Mouse (Mus musculus) gastrocnemius, postnatal 25 days (tissue): ENCODE results near the gene C8g. TPM values are rescaled to one million over a fixed set of nuclear protein-coding genes. Genes with fewer than 3 reads are reported as not detected.

Experiments used
- DNase-seq: peaks from one replicate; pipeline ENCODE4 v3.0.0; 2022
- total RNA-seq, 2 experiments: library from RNA; stranded (reverse); gene quantifications; 1 replicate in 1 of 2; 2 replicates in 1 of 2; pipeline ENCODE4 v1.2.3; 2021

The C8g gene
- total RNA-seq, 2 experiments from 2014 or later = 0.86 to 1.3 TPM

DNA sequence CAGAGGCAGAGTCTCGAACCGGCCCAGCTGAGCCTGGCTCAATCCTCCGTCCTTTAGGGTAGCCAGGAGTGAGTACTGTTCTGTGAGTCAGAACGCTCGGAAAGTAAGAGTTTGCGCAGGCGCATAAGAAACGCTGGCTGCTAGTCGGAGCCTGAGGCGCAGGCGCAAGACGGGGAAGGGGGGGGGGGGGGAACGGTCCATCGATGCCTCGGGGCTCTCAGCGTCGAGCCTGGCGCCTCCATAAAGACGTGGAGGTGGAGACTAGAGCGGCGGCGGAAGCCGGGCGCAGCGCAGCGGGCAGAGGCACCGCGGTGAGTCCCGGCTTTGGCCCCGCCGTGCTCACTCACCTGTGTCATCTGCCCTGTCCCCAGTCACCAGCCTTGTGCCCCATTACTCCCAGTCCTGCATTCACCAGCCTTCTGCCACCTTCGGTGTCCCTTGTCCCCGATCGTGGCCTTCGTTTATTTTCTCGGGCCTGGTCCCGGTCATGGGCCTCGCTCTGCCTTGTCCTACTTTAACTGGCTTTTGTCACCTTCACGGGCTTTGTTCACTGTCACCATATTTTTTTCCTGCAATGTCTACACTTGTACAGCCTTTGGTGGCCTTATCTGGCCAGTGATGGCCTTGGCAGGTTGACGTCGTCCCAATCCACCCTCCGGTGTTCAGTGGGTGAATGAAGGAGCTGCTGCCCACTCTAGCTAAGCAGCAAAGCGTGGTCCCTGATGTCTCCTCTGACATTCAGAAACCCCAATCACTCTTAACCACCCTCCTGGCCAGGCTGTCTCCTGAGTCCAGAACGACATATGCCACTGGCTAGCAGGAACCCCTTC is 728 bp downstream of the C8g start, which contains the start of gene Fbxw5:
Gene Fbxw5 (plus strand): TSS at position 175 of the 830 bp plus-strand sequence.
- DNase-seq = peak; percentile 88

DNA sequence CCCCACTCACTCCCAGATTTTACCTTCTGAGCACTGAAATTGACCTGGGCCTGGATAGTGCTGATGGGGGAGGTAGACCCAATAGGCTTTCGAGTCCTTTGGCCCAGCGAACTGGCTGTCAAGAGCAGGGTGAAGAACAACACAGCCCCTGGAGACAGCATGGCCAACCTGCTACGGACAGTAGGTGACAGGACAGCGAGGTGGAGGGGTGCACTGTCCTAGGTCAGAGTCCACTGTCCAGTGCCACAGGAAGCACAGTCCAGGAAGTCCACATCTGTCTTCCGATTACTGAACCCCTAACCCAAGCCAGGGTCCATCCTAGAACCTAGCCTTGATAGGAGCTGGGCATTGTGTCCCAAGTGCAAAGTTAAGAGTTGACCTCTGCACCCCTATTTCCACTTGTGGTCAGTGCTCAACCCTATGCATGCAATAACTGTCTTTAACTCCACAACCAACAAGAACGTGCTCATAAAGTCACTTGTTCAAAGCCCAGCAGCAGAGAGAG is 1.4 kb downstream of the C8g start:
- no peak for DNase-seq

DNA sequence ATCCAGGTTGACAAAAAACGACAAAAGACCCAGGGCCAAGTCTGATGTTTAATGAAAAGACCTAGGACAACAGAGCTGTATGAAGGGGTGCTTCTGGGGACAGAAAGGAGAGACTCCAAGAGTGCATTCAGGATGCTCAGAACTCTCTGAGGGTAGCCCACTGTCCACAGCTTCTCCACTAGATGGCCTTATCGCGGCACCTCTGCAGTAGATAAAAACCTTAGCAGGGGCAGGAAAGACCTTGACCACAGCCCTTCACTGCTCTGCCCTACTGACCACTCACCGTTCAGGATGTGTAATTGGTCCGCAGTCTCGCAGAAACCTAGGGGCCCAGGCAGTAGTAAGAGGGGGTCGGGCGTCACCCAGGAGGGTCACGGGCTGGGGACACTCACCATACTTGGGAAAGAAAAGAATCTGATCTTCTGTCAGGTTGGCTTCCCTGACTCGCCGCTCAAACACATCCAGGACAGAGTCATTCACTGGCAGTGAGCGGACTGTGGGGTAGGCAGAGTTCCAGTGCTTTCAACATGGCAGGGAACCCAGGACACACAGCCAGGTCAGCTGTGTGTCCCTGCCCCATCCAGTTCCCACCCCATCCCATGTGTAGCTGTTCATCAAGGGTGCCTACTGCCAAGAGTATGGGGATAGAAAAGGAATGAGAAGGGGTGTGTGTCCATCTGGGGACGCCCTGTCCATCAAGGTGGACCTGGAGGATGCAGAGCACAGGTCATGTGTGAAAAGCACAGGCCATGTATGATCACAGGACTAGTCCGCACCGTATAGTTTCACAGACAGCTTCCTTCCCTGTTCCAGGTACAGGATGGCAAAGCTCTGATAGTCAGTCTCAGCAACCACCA is 2.7 kb downstream of the C8g start:
- DNase-seq = no peak

DNA sequence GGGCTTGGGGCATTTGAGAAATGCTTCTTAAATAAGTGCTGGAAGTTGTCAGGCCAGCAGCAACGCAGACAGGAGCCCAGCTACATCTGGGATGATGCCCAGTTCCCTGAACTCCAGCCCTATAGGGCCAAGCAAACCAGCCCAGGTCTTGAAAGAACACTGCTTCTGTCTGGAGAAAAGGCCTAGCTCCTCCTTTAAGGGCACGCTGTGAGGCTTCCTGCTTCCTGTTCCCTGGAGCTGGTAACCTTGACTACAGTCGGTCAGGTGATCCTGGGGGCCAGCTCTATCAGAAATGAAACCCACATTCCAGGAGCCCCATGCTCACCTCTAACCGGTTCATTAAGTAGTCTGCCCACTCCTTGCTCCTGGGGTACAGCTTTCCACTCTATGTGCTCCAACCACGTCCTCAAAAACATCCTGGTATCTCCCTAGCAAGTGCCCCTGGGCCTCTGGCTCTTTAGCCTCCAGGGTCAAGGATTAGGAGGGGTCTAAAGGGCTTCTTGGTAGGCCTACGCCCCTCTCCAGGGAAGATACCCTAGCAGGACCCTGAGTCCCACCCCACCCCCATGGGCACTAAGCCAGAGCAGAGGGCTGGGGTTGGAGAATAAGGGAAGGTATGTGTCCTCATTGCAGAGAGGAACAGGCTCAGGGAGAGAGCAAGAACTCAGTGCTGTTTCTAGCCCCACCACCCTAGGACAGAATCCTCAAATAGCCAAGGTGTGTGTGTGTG is 3.5 kb downstream of the C8g start:
- no peak for DNase-seq

DNA sequence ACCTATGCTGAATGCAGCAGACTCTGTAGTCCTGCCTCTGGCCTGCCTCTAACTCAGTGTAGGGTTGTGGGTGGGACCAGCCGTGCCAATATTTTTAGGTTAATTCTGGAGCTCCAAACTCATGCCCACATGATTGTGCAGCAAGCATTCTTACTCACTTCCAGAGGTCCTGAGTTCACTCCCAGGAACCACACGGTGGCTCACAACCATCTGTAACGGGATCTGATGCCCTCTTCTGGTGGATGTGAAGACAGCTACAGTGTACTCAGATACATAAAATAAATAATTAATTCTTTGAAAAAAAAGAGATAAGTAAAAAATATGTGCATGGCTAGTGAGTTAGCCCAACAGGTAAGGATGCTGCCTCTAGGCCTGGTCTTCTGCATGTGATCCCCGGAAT is 5.1 kb downstream of the C8g start:
- no peak for DNase-seq

DNA sequence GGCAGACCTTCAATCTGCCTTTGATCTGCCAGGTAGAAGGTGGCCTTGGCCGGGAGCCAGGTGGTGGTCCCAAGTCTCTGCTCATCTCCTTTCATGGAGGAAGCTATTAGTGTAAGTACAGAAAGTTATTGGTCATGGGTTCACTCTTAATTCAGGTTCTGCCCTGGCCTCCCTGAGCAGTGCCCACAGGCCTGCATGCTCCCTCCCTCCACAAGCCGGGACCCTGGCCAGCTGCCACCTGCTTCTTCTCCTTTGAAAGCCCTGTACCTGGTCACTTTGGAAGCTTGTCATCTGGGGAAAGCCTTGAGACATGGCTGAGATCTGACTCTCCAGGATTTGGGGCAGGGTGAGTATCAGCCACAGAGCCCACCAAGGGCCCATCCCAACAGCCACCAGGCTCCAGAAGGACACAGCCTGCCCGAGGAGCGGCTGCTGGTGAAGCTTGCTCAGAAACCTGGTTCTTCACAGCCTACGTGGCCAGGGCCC is 8.0 kb downstream of the C8g start, which contains the start of gene Lcn12:
Gene Lcn12 (minus strand): TSS at position 436 of the 486 bp plus-strand sequence.
- no peak for DNase-seq

DNA sequence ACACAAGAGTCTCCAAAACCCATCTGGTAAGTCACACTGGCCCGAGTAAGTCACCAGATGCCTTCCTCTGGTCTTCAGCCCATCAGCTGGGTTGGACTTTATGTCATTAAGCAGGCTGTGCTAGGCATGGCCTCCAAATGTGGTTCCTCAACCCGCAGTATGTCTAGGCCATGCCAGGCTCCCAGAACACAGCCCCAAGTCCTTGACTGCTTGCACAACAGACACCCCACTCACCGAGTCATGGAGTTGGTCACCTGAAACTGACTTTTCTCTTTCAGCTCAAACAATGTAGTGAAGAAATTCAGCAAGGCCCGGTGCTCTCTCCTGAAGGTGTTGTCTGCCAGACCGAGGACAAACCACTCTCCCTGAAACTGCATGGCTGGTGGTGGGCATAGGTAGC is 8.5 kb downstream of the C8g start:
- no peak for DNase-seq

DNA sequence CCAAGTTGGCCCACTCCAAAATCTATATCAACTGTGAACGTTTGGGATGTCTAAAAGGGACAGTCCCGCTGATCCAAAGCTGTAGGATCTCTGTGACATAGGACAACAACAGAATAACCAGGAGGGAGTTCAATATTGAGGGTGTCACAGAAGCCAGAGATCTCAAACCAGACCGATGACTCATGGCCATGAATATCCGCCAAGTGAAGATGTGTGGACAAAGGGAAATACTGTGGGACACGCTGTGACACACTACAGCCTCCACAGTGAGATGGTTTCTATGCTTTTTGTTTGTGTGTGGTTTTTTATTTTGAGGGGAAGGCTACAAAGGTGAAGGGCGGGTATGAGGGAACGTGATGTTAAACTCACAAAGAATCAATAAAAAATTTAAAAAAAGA is 12.8 kb downstream of the C8g start:
- DNase-seq = no peak

DNA sequence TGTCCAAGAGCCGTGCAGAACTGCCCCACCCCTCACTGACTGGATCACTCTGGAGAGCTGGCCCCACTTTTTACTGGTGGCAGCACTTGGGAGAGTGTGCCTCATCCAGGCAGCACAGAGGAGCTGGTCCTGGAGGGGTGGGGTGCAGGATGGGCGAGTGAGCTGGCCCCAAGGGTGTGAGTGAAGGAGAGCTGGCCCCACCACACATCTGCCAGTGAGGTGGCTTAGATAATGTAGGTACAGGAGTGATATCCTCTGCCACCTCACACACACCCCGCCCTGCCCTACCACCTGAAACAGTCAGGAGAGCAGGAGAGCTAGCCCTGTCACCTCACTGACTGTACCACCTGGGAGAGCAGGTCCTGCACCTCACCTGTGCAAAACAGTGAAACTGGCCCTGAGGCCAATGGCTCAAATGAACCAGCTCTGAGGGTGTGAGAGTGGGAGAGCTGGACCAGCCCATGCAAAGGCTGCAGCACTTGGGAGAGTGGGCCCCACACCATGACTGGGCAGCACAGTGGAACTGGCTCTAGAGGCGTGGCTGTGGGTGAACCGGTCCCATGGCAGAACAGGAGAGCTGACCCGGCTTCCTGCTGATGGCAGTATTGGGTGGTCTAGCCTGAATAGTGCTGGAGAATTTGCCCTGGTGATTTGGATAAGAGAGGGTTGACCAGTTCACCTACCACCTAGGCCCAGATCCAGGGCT is 13.4 kb downstream of the C8g start:
- DNase-seq = no peak

DNA sequence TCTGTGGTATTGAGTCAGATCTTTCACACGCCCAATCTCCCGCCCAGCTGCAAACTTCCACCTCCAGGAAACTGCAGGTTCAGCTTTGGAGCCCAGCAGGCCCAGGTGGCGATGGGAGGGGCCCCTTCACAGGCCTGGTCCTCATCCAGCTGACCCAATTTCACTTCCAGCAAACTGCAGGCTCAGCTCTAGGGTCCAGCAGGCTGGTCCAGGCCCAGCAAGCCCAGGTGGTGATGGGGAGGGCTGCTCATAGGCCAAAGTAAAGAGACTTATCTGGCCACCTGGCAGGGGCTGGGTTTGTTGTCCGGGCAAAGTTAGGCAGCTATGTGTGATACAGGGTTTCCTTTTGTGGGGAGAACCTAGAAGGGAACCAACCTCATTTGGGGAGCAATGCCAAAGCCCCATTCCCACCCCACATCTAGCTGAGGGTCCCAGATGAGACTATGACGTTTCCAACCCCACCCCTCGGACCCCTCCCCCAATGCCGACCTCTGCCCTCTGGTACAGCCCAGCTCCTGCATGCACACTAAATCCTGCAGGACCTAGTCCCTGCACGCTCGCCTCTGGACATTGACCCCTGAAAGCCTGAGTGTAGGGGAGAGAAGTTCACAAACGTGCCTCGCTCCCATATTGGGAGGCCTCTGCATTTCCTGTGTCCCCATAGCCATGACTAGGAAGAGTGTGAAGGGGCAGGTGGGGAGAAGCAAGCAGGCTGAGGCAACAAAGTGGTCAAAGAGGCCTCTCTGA is 16.4 kb downstream of the C8g start:
- no peak for DNase-seq

DNA sequence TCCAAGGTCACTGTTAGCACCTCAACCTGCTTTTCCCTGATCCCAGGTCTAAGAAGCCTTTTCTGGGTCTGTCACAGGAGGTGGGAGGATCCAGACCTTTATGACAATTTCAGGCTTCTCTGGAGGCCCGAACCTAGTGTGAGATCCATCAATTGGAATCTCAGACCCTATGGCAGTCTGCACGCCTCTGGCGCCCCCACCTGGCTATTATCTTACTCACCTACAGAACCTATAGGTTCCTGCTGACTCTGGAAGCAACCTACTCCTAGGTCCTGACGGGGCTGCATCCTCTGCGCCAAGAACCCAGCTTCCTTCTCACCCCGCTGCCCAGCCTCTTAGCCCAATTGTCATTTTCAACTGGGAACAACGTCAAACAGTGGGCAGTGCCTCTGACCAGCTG is 18.6 kb downstream of the C8g start:
- no peak for DNase-seq

DNA sequence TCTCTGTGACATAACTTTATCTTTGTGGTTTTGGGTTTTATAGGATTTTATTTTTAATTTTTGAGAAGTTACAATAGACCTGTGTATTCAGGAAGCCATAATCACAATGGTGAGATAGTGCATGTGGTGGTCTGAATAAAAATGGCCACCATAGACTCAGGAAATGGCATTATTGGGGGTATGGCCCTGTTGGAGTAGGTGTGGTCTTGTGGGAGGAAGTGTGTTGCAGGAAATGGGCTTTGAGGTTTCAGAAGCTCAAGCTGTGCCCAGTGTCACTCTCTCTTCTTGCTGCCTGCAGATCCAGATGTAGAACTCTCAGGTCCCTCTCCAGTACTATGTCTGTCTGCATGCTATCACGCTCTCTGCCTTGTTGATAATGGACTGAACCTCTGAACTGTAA is 21.0 kb downstream of the C8g start:
- no peak for DNase-seq

DNA sequence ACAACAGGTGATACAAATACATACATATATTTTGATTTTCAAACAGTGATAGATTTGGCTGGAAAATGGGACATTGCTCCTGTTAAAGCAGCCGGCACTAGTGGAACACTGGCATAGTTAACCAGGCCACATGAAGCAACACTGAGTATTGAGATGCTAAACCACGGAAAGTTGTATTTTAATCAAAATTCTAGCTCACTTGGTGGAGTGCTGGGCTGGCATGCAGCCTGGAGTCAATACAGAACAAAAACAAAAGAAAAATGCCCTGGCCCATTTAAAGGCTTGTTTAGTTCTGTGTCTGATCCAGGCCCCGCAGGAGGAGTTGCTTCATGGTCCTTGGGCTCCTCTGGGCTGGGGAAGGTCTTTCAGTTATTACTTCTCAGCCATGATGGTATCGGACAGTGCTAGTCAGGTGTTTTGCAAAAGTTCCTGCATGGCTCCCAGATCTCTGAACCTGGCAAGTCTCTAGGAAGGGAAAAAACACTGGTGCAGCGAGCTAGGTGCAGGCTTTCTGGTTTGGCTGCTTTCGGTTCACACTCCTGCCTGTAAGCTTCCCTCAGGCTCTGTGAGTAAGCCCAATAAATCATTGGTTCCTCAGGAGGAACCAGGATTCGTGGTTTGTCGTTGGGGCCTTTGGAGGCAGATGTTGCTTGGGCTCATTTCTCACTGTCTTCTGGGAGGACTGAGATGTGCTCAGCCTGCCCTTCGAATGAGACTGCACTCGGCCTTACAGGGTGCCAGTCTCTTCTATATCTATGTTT is 21.8 kb downstream of the C8g start:
- DNase-seq = no peak

DNA sequence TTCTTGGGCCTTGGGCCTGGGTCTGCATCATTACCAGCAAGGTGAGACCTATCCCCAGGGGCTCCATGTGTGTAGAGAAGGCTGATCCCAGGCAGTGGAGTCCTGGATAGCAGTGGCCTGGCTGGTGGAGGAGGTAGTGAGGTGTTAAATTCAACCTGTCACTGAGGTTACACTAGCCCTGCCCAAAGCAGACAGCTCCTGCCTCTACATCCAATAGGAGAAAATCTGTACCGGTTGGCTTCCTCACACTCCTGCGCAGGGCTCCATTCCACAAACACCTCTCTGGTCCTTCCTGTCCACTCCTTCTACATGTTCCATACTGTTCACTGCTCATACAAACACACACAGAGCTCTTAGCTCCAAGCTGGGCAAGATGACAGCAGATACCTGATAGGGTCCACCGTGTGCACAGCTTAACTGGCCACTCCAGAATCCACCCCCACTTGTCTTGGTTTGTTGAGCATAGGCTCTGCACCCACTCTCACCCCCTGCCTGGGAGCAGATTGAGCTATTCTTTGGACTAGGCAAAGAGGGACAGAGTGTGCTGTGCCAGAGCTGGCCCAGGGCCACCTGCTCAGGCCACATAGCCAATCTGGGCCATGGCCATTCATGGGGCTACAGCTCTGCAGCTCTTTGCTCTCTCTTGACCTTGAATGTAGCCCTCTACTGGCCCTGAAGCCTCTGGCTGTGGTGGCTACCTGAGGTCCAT is 23.4 kb downstream of the C8g start:
- peak; percentile 71 for DNase-seq

DNA sequence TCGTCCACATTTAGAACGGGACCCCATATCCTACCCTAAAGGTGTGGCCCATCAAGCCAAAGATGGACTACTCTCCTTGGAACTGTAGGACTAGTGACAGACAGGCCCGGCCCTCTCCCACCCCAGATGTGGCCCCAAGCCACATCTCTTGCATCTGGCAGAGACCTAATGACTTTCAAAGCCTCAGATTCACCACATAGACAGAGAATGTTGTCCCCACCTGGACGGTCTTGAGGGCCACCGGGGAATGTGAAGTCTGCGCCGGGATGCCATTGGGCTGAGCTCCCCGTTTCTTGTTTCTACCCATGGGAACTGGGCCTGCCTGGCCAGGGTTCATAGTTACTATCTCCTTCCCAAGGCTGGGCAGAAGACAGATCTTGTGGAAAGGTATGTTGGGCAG is 24.0 kb downstream of the C8g start:
- no peak for DNase-seq

DNA sequence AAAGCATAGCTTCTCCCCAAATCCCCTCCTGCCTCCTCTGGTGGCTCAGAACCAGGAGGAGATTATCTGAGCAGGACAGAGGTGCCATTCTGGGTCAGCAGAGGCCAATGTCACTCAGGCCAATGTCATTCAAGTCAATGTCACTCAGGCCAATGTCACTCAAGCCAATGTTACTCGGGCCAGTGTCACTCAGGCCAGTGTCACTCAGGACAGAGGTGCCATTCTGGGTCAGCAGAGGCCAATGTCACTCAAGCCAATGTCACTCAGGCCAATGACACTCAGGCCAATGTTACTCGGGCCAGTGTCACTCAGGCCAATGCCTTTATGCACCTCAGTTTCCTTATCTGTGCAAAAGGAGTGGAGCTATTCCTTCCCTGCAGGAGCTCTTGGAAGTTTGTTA is 29.0 kb downstream of the C8g start:
- no peak for DNase-seq

DNA sequence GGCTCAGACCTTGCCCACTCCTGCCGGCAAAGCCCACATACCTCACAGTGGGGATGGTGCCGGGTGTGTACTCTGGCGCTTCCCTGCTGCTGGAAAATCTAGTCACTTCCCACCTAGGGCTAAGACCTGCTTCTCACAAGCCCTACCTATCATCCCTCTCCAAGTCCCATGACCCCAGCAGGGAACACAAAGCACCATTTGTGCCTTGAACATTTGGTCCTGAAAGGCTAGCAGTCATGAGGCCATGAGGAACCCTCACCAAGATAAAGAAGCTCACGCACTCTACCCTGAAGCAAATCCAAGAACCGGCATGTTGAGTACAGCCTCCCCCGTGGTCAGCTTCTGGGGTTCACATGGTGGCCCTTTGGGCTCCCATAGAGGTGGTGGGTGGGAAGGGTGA is 31.6 kb downstream of the C8g start, which contains the start of gene Ptgds:
Gene Ptgds (minus strand): TSS at position 78 of the 400 bp plus-strand sequence.
- no peak for DNase-seq

DNA sequence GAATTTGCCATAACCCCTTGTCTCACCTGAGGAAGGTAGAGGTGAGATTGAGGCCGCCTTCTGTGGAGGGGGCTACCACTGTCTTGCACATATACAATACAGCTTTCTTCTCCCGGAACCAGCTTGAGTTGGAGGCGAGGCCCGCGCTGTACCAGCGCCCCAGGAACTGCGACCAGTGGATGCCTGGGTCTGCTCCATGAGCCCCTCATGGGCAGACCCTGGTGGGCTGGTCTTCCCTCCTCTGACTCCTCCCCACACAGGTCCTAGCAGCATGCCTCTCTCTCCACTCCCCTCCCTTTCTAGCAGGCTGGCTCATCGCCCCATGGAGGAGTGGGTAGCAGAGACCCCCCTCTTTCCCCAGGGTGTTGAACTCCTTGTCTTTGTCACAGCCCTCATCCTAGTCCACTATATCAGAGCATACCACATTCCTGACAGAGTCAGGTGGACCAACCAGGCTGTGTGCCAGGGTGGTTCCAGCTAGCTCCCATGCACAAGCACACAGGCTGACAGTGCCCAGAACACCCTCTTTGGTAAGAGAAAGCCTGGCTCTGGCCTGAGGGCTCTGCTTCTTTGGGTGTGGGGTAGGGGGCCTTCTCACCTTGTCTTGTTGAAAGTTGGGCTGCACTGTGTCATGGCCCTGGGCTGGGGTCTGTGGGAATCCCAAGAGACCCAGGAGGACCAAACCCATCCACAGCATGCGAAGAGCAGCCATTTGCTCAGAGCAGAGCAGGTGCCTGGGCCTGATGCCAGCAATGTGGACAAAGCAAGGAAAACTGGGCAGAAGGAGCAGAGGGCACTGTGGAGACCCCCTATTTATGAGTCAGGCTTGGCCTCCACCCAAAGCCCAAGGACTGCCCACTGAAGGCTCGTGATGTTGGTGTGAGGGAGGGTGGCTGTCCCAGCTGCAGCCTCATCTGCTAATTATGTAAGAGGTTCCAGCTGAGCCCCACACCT is 32.3 kb downstream of the C8g start:
- no peak for DNase-seq
